Mouse (Mus musculus) liver, embryonic 14.5 days (tissue): Measurements from ENCODE around the gene Gm20441.

Experiments
- CTCF ChIP-seq: IDR thresholded peaks from 2 replicates; pipeline ENCODE4 v1.5.1; 2016; ENCODE audit warnings: antibody characterized with exemption, low read depth, control low read depth
- EP300 ChIP-seq: IDR thresholded peaks from 2 replicates; pipeline ENCODE4 v1.6.1; 2016; ENCODE audit warnings: antibody characterized with exemption, low read depth

DNA sequence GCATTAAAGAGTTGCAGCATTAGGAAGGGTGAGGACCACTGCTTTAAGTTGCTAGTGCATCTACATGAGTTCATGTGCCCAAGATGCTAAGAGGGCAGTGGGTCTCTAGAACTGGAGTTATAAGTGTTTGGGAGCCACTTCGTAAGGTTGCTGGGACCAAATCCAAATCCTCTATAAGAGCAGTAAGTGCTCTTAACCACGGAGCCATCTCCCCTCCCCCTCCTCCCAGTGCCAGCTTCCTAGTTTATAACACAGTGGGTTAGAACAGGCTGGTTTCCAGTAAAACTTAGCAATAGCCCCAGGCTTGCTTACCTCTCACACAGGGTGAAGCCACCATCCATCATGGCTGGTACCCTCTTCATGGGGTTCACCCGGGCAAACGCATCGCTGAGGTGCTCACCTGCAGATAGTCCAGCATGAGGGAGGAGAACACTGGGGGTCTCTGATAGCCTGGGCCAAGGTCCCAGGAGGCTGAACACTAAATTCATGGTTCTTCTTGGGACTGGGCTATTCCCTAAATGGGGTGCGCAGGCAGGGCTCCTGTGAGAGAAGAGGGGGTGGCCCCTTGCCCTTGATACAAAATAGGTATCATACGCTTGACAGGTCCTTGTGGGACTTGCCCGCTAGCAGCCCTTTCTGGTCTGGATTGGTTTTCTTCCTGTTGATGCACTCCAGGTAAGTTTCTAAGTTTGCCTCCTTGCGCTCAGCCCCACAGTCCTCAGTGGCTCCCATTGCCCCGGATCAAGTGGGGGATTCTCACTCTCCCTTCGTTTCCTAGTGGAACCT is 16.2 kb upstream of the Gm20441 start:
- TF ChIP-seq CTCF (no peak), EP300 (no peak)
